Mouse (Mus musculus): ENCODE measurements around the gene Tmem205.

Tmem205 gene

GRCm38 (mm10) chr9:21927208-21927753 is at the start of gene Tmem205, which contains the start of gene Ccdc159:
Tmem205 (minus strand) TSS chr9:21927556.
Ccdc159 (plus strand) TSS chr9:21927471.
- peak; percentile 98 for DNase-seq

GRCm38 (mm10) chr9:21976626-21977175 is 49.3 kb upstream of the Tmem205 start:
- DNase-seq = no peak

- no peak for DNase-seq
These were observed 41.9 kb upstream of the Tmem205 start for GRCm38 (mm10) chr9:21969304-21969703.

GRCm38 (mm10) chr9:21968883-21969282 is 41.5 kb upstream of the Tmem205 start:
- DNase-seq = no peak

GRCm38 (mm10) chr9:21963417-21963816 is 36.1 kb upstream of the Tmem205 start, which contains the start of gene Epor:
Epor (minus strand) TSS chr9:21963506.
- peak; percentile 51 for DNase-seq

GRCm38 (mm10) chr9:21962416-21963059 is 35.2 kb upstream of the Tmem205 start:
- DNase-seq = peak; percentile 49

GRCm38 (mm10) chr9:21962010-21962409 is 34.7 kb upstream of the Tmem205 start:
- DNase-seq = no peak

GRCm38 (mm10) chr9:21961366-21961980 is 34.1 kb upstream of the Tmem205 start:
- DNase-seq = no peak

GRCm38 (mm10) chr9:21960558-21961208 is 33.3 kb upstream of the Tmem205 start:
- DNase-seq = no peak

GRCm38 (mm10) chr9:21960135-21960534 is 32.8 kb upstream of the Tmem205 start:
- DNase-seq = peak; percentile 63

- DNase-seq = no peak
These were observed 31.9 kb upstream of the Tmem205 start for GRCm38 (mm10) chr9:21959244-21959643.

GRCm38 (mm10) chr9:21958372-21958771 is 31.0 kb upstream of the Tmem205 start:
- DNase-seq = no peak

GRCm38 (mm10) chr9:21955570-21956281 is 28.4 kb upstream of the Tmem205 start, which contains the start of gene Swsap1:
Swsap1 (plus strand) TSS chr9:21955755.
- peak; percentile 100 for DNase-seq

GRCm38 (mm10) chr9:21955225-21955569 is 27.8 kb upstream of the Tmem205 start:
- no peak for DNase-seq

- DNase-seq = no peak
These were observed 27.3 kb upstream of the Tmem205 start for GRCm38 (mm10) chr9:21954635-21955034.

GRCm38 (mm10) chr9:21953600-21953999 is 26.2 kb upstream of the Tmem205 start:
- DNase-seq = no peak

GRCm38 (mm10) chr9:21951977-21952376 is 24.6 kb upstream of the Tmem205 start:
- no peak for DNase-seq

GRCm38 (mm10) chr9:21950322-21950721 is 23.0 kb upstream of the Tmem205 start:
- peak; percentile 64 for DNase-seq

GRCm38 (mm10) chr9:21948790-21949189 is 21.4 kb upstream of the Tmem205 start:
- no peak for DNase-seq

- no peak for DNase-seq
These were observed 20.8 kb upstream of the Tmem205 start for GRCm38 (mm10) chr9:21948146-21948545.

- DNase-seq = no peak
These were observed 20.3 kb upstream of the Tmem205 start for GRCm38 (mm10) chr9:21947540-21948130.

- no peak for DNase-seq
These were observed 16.9 kb upstream of the Tmem205 start for GRCm38 (mm10) chr9:21944267-21944666.

Data from kidney, adult 9 months (tissue).